Mouse (Mus musculus): Measurements from ENCODE around the gene Bach1.

DNA sequence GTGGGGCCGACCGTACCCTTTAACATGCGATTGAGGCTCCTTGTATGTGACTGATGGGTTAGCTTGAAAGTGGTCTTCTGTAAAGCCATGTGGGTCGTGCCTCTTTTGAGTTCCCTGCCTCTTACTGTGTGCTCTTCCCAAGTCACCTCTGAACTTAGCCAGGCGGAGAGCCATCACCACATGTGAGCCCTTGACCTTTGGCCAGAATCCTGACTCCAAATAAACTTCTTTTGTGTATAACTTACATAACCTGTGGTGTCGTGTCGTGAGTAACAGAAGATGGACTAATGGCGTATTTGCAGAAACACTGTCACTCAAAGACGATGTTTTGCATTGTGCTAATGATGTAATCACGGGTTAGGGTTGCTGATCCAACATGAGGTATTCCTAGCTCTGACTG, 22.6 kb upstream of the Bach1 start:
- TF ChIP-seq POLR2A (IDR thresholded peaks at IDR 0.05; ENCODE audit: low read depth, low read length): no peak
- no peak for TF ChIP-seq CTCF (IDR thresholded peaks at IDR 0.05; ENCODE audit: borderline replicate concordance, insufficient read depth, low read length)
